Mouse (Mus musculus) MEL (cell line): ENCODE measurements at regions not wholly inside any gene's neighbourhood (a gene's known extent, or its start where the extent isn't known, plus 50 kb on each side); places are given as distances from the start of the nearest gene placed in this dataset.

ENCODE experiments used
- DNase-seq: peaks from one replicate; pipeline ENCODE4 v3.0.0; 2011; ENCODE audit warnings: low read depth, low spot score
- H3K27ac ChIP-seq: 2 replicates; pipeline ENCODE4 v1.5.1; 2012; ENCODE audit warnings: low read depth, mild to moderate bottlenecking, control low read depth, low read length, moderate library complexity; ENCODE audit not compliant: control insufficient read depth
- H3K27me3 ChIP-seq, 2 experiments: fragments of 150-350 bp in 1 of 2; sonication (generic) in 1 of 2; 2 replicates each; pipeline ENCODE4 v1.6.1; 2012; ENCODE audit warnings: low read length in 2 of 2, mild to moderate bottlenecking in 2 of 2, improper control_type of control experiment in 1 of 2, moderate library complexity in 1 of 2; ENCODE audit not compliant: insufficient read depth in 2 of 2, control insufficient read depth in 1 of 2
- H3K36me3 ChIP-seq, 2 experiments: 2 replicates each; pipeline ENCODE4 v1.6.1; 2012 to 2014; ENCODE audit warnings: low read length in 2 of 2, improper control_type of control experiment in 1 of 2, inconsistent platforms in 1 of 2, mild to moderate bottlenecking in 1 of 2; ENCODE audit not compliant: insufficient read depth in 2 of 2, control insufficient read depth in 1 of 2
- H3K4me1 ChIP-seq, 2 experiments: fragments of 150-350 bp in 1 of 2; sonication (generic) in 1 of 2; 2 replicates each; pipeline ENCODE4 v1.6.1; 2012; ENCODE audit warnings: low read length in 2 of 2, improper control_type of control experiment in 1 of 2, mild to moderate bottlenecking in 1 of 2; ENCODE audit not compliant: insufficient read depth in 2 of 2, control insufficient read depth in 1 of 2
- H3K4me3 ChIP-seq, 2 experiments: fragments of 150-350 bp in 1 of 2; sonication (generic) in 1 of 2; 2 replicates each; pipeline ENCODE4 v1.5.1; 2012; ENCODE audit warnings: low read depth in 2 of 2, low read length in 2 of 2, mild to moderate bottlenecking in 2 of 2, moderate library complexity in 2 of 2, control low read depth in 1 of 2, improper control_type of control experiment in 1 of 2; ENCODE audit not compliant: control insufficient read depth in 1 of 2, insufficient read depth in 1 of 2
- H3K79me2 ChIP-seq: 2 replicates; pipeline ENCODE4 v1.6.1; 2012; ENCODE audit warnings: mild to moderate bottlenecking, low read length, moderate library complexity; ENCODE audit not compliant: control insufficient read depth, poor library complexity, insufficient read depth
- H3K9ac ChIP-seq: 2 replicates; pipeline ENCODE4 v1.6.1; 2012; ENCODE audit warnings: low read depth, mild to moderate bottlenecking, control low read depth, low read length, moderate library complexity; ENCODE audit not compliant: control insufficient read depth, poor library complexity, severe bottlenecking
- H3K9me3 ChIP-seq: fragments of 150-350 bp; sonication (generic); replicated peaks from 2 replicates; pipeline ENCODE4 v1.6.1; 2012; ENCODE audit warnings: mild to moderate bottlenecking, low read length, improper control_type of control experiment, moderate library complexity; ENCODE audit not compliant: insufficient read depth
- CHD2 ChIP-seq: IDR thresholded peaks from 2 replicates; pipeline ENCODE4 v1.6.1; 2011; ENCODE audit warnings: low read length, improper control_type of control experiment
- CTCF ChIP-seq, 3 experiments: IDR thresholded peaks in 2 of 3; conservative IDR thresholded peaks in 1 of 3; 2 replicates each; pipeline ENCODE4 v1.5.1; 2011 to 2012; ENCODE audit warnings: low read length in 3 of 3, low read depth in 2 of 3, mild to moderate bottlenecking in 2 of 3, improper control_type of control experiment in 1 of 3, inconsistent platforms in 1 of 3, mixed read lengths in 1 of 3, moderate library complexity in 1 of 3; ENCODE audit not compliant: control insufficient read depth in 1 of 3, insufficient read depth in 1 of 3, poor library complexity in 1 of 3, severe bottlenecking in 1 of 3
- E2F4 ChIP-seq: IDR thresholded peaks from 2 replicates; pipeline ENCODE4 v1.6.1; 2011; ENCODE audit warnings: low read depth, low read length, improper control_type of control experiment, borderline replicate concordance
- GABPA ChIP-seq: IDR thresholded peaks from 2 replicates; pipeline ENCODE4 v1.6.1; 2012; ENCODE audit warnings: low read depth, mild to moderate bottlenecking, inconsistent platforms, low read length, improper control_type of control experiment, moderate library complexity
- HCFC1 ChIP-seq: IDR thresholded peaks from 2 replicates; pipeline ENCODE4 v1.6.1; 2012; ENCODE audit warnings: low read depth, mild to moderate bottlenecking, inconsistent platforms, low read length, improper control_type of control experiment, moderate library complexity
- KAT2A ChIP-seq: conservative IDR thresholded peaks from 2 replicates; pipeline ENCODE4 v1.6.1; 2012; ENCODE audit warnings: low read depth, low read length, improper control_type of control experiment, inconsistent platforms
- MAX ChIP-seq: IDR thresholded peaks from 2 replicates; pipeline ENCODE4 v1.6.1; 2011; ENCODE audit warnings: low read length, improper control_type of control experiment
- MYC ChIP-seq: IDR thresholded peaks from 2 replicates; pipeline ENCODE4 v1.6.1; 2011; ENCODE audit warnings: low read depth, mild to moderate bottlenecking, low read length, improper control_type of control experiment, moderate library complexity
- POLR2A ChIP-seq, 2 experiments: IDR thresholded peaks; 2 replicates each; pipeline ENCODE4 v1.6.1; 2011 to 2012; ENCODE audit warnings: low read length in 2 of 2, mild to moderate bottlenecking in 2 of 2, control low read depth in 1 of 2, improper control_type of control experiment in 1 of 2, low read depth in 1 of 2, moderate library complexity in 1 of 2; ENCODE audit not compliant: control insufficient read depth in 1 of 2, insufficient read depth in 1 of 2, poor library complexity in 1 of 2
- POLR2AphosphoS2 ChIP-seq: IDR thresholded peaks from 2 replicates; pipeline ENCODE4 v1.6.1; 2011; ENCODE audit warnings: low read length, improper control_type of control experiment
- POLR2AphosphoS5 ChIP-seq: IDR thresholded peaks from 2 replicates; pipeline ENCODE4 v1.6.1; 2012; ENCODE audit warnings: low read depth, borderline replicate concordance, mild to moderate bottlenecking, inconsistent platforms, low read length, moderate library complexity, mixed read lengths
- RAD21 ChIP-seq: IDR thresholded peaks from 2 replicates; pipeline ENCODE4 v1.6.1; 2011; ENCODE audit warnings: mild to moderate bottlenecking, low read depth, low read length, improper control_type of control experiment
- TBP ChIP-seq: IDR thresholded peaks from 2 replicates; pipeline ENCODE4 v1.8.0; 2011; ENCODE audit warnings: low read depth, low read length, improper control_type of control experiment
- UBTF ChIP-seq: IDR thresholded peaks from 2 replicates; pipeline ENCODE4 v1.6.1; 2012; ENCODE audit warnings: low read depth, mild to moderate bottlenecking, inconsistent platforms, low read length, improper control_type of control experiment, moderate library complexity, borderline replicate concordance; ENCODE audit not compliant: insufficient read depth
- USF2 ChIP-seq, 2 experiments: IDR thresholded peaks; 2 replicates each; pipeline ENCODE4 v1.6.1; 2011 to 2012; ENCODE audit warnings: improper control_type of control experiment in 2 of 2, low read length in 2 of 2, borderline replicate concordance in 1 of 2, inconsistent platforms in 1 of 2, low read depth in 1 of 2, mild to moderate bottlenecking in 1 of 2; ENCODE audit not compliant: insufficient read depth in 1 of 2

DNA sequence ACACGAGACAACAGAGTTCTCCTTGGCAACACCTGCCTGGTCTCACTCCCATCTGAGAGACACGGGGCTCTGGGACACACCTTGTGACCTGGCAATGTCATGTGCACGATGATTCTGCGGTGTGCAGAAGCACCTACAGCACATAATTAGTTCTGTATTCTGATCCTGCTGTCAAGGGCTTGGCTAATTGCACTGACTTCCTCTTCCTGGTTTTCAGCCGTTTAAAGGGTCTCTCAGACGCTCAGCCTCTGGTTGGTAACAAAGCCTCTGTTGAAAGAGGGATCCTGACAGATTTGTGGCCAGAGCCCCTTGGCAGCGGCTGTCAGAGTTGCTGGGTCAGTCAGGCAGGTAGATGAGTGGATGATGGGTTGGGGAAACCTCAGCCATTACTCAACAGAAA, 61.9 kb upstream of the Habp2 start:
- H3K4me1 ChIP-seq = no peaks in the 10 kb centered on the region
- no peak for DNase-seq
- peaks cover 18 to 21% of the 10 kb centered on the region in 2 experiments for H3K27me3 ChIP-seq
- TF ChIP-seq POLR2A (IDR thresholded peaks at IDR 0.05; ENCODE audit: control insufficient read depth in 1 of 2, insufficient read depth in 1 of 2, low read depth in 1 of 2, low read length in 2 of 2, poor library complexity in 1 of 2) = no peak
- no peak for TF ChIP-seq MYC
- TF ChIP-seq POLR2AphosphoS2 = no peak
- no peak for TF ChIP-seq USF2 (IDR thresholded peaks at IDR 0.05; ENCODE audit: borderline replicate concordance in 1 of 2, insufficient read depth in 1 of 2, low read depth in 1 of 2, low read length in 2 of 2)
- TF ChIP-seq GABPA = no peak
- no peak for TF ChIP-seq E2F4
- no peak for TF ChIP-seq UBTF
- no peaks in the 10 kb centered on the region for H3K9me3 ChIP-seq
- no peak overlapping the region for H3K4me3 ChIP-seq
- no peak overlapping the region for H3K27ac ChIP-seq
- H3K9ac ChIP-seq = no peak overlapping the region
- no peaks in the 10 kb centered on the region for H3K79me2 ChIP-seq
- H3K36me3 ChIP-seq = no peaks in the 10 kb centered on the region

GRCm38 (mm10) chr19:56225518-56225917, 61.4 kb upstream of the Habp2 start:
- H3K4me3 ChIP-seq = no peak overlapping the region
- peaks cover 14 to 19% of the 10 kb centered on the region in 2 experiments for H3K27me3 ChIP-seq
- DNase-seq = no peak
- no peak overlapping the region for H3K27ac ChIP-seq
- TF ChIP-seq RAD21 (no peak), HCFC1 (no peak), CTCF (IDR thresholded peaks at IDR 0.05 in 2 of 3, conservative IDR thresholded peaks at IDR 0.05 in 1 of 3; ENCODE audit: control insufficient read depth in 1 of 3, insufficient read depth in 1 of 3, low read depth in 2 of 3, low read length in 3 of 3, poor library complexity in 1 of 3, severe bottlenecking in 1 of 3) (peak in 1 of 3 experiments; percentile 9; a peak in 1 of 6 replicates), TBP (no peak), KAT2A (no peak), CHD2 (no peak)
- no peaks in the 10 kb centered on the region for H3K4me1 ChIP-seq
- H3K9me3 ChIP-seq = no peaks in the 10 kb centered on the region
- H3K9ac ChIP-seq = no peak overlapping the region
- no peaks in the 10 kb centered on the region for H3K79me2 ChIP-seq
- H3K36me3 ChIP-seq = no peaks in the 10 kb centered on the region

- H3K4me1 ChIP-seq = no peaks in the 10 kb centered on the region
- H3K9ac ChIP-seq = no peak overlapping the region
- no peaks in the 10 kb centered on the region for H3K9me3 ChIP-seq
- no peak overlapping the region for H3K27ac ChIP-seq
- H3K79me2 ChIP-seq = no peaks in the 10 kb centered on the region
- no peak overlapping the region for H3K4me3 ChIP-seq
- TF ChIP-seq MAX = no peak
- no peak for TF ChIP-seq POLR2AphosphoS5
- H3K36me3 ChIP-seq = no peaks in the 10 kb centered on the region
- H3K27me3 ChIP-seq = peaks cover 0 to 3% of the 10 kb centered on the region in 2 experiments; a peak in 2 of 4 replicates
- no peak for DNase-seq
Observed at GRCm38 (mm10) chr19:56228586-56228985, 58.4 kb upstream of the Habp2 start.
